Mouse (Mus musculus): ENCODE data around the gene Agbl1. TPM values are rescaled to one million over a fixed set of nuclear protein-coding genes. Genes with fewer than 3 reads are reported as not detected.

Agbl1 gene
- polyA plus RNA-seq, 1 experiment: not detected

- no peak overlapping the region for H3K27ac ChIP-seq (ENCODE audit: insufficient read depth, low read depth, low read length)
Measured at GRCm38 (mm10) chr7:76788561-76789306, 559.0 kb downstream of the Agbl1 start.

GRCm38 (mm10) chr7:76790041-76790440 lies 560.4 kb downstream of the Agbl1 start:
- Histone ChIP-seq H3K27ac (ENCODE audit: insufficient read depth, low read depth, low read length) (no peak overlapping the region), H3K4me1 (ENCODE audit: control insufficient read depth, insufficient read depth, low read length) (no peaks in the 10 kb centered on the region), H3K4me3 (ENCODE audit: insufficient read depth, low read depth, low read length) (no peak overlapping the region)
- 82% methylated on average over 2 of the region's 2 CpGs for WGBS
- no peak for TF ChIP-seq POLR2A (IDR thresholded peaks at IDR 0.05; ENCODE audit: insufficient read depth, low read depth, low read length)
- no peak for TF ChIP-seq CTCF (IDR thresholded peaks at IDR 0.05; ENCODE audit: insufficient read depth, low read depth, low read length)

More at GRCm38 (mm10) chr7:76788561-76789306, 559.0 kb downstream of the Agbl1 start:
- TF ChIP-seq CTCF (IDR thresholded peaks at IDR 0.05; ENCODE audit: insufficient read depth, low read depth, low read length) (no peak), POLR2A (IDR thresholded peaks at IDR 0.05; ENCODE audit: insufficient read depth, low read depth, low read length) (no peak)
- no peak overlapping the region for H3K4me3 ChIP-seq (ENCODE audit: insufficient read depth, low read depth, low read length)
- 38% methylated on average over 1 of the region's 1 CpGs for WGBS
- no peaks in the 10 kb centered on the region for H3K4me1 ChIP-seq (ENCODE audit: control insufficient read depth, insufficient read depth, low read length)

- H3K4me3 ChIP-seq (ENCODE audit: insufficient read depth, low read depth, low read length): no peak overlapping the region
- TF ChIP-seq POLR2A (IDR thresholded peaks at IDR 0.05; ENCODE audit: insufficient read depth, low read depth, low read length) (no peak), CTCF (IDR thresholded peaks at IDR 0.05; ENCODE audit: insufficient read depth, low read depth, low read length) (no peak)
- 71% methylated on average over 4 of the region's 4 CpGs for WGBS
Measured at GRCm38 (mm10) chr7:76791247-76791646, 561.6 kb downstream of the Agbl1 start.

GRCm38 (mm10) chr7:76810003-76810402 lies 580.3 kb downstream of the Agbl1 start:
- Histone ChIP-seq H3K4me1 (ENCODE audit: control insufficient read depth, insufficient read depth, low read length) (no peaks in the 10 kb centered on the region), H3K27ac (ENCODE audit: insufficient read depth, low read depth, low read length) (no peak overlapping the region), H3K4me3 (ENCODE audit: insufficient read depth, low read depth, low read length) (no peak overlapping the region)
- TF ChIP-seq CTCF (IDR thresholded peaks at IDR 0.05; ENCODE audit: insufficient read depth, low read depth, low read length) (no peak), POLR2A (IDR thresholded peaks at IDR 0.05; ENCODE audit: insufficient read depth, low read depth, low read length) (no peak)
- WGBS: 82% methylated on average over 3 of the region's 3 CpGs

More at GRCm38 (mm10) chr7:76791247-76791646, 561.6 kb downstream of the Agbl1 start:
- Histone ChIP-seq H3K4me1 (ENCODE audit: control insufficient read depth, insufficient read depth, low read length) (no peaks in the 10 kb centered on the region), H3K27ac (ENCODE audit: insufficient read depth, low read depth, low read length) (no peak overlapping the region)

- TF ChIP-seq CTCF (IDR thresholded peaks at IDR 0.05; ENCODE audit: insufficient read depth, low read depth, low read length) (no peak), POLR2A (IDR thresholded peaks at IDR 0.05; ENCODE audit: insufficient read depth, low read depth, low read length) (no peak)
- H3K4me1 ChIP-seq (ENCODE audit: control insufficient read depth, insufficient read depth, low read length): no peaks in the 10 kb centered on the region
- no peak overlapping the region for H3K4me3 ChIP-seq (ENCODE audit: insufficient read depth, low read depth, low read length)
- H3K27ac ChIP-seq (ENCODE audit: insufficient read depth, low read depth, low read length): no peak overlapping the region
- WGBS: 84% methylated on average over 2 of the region's 2 CpGs
Measured at GRCm38 (mm10) chr7:76820571-76820970, 590.9 kb downstream of the Agbl1 start.

- 67% methylated on average over 3 of the region's 3 CpGs for WGBS
- Histone ChIP-seq H3K4me3 (ENCODE audit: insufficient read depth, low read depth, low read length) (no peak overlapping the region), H3K4me1 (ENCODE audit: control insufficient read depth, insufficient read depth, low read length) (no peaks in the 10 kb centered on the region), H3K27ac (ENCODE audit: insufficient read depth, low read depth, low read length) (no peak overlapping the region)
- no peak for TF ChIP-seq CTCF (IDR thresholded peaks at IDR 0.05; ENCODE audit: insufficient read depth, low read depth, low read length)
- no peak for TF ChIP-seq POLR2A (IDR thresholded peaks at IDR 0.05; ENCODE audit: insufficient read depth, low read depth, low read length)
Measured at GRCm38 (mm10) chr7:76842146-76842545, 612.5 kb downstream of the Agbl1 start.

- 24% methylated on average over 22 of the region's 22 CpGs for WGBS
- peak overlapping the region; percentile 10; the same call in 1 of the 2 replicates for H3K4me3 ChIP-seq (ENCODE audit: insufficient read depth, low read depth, low read length)
- H3K27ac ChIP-seq (ENCODE audit: insufficient read depth, low read depth, low read length): no peak overlapping the region
- H3K4me1 ChIP-seq (ENCODE audit: control insufficient read depth, insufficient read depth, low read length): peaks cover 3% of the 10 kb centered on the region; the same call in 1 of the 2 replicates
- TF ChIP-seq CTCF (IDR thresholded peaks at IDR 0.05; ENCODE audit: insufficient read depth, low read depth, low read length) (no peak), POLR2A (IDR thresholded peaks at IDR 0.05; ENCODE audit: insufficient read depth, low read depth, low read length) (no peak)
Measured at GRCm38 (mm10) chr7:76889416-76890209, 659.9 kb downstream of the Agbl1 start.

- 87% methylated on average over 1 of the region's 1 CpGs for WGBS
- Histone ChIP-seq H3K4me3 (ENCODE audit: insufficient read depth, low read depth, low read length) (no peak overlapping the region), H3K27ac (ENCODE audit: insufficient read depth, low read depth, low read length) (no peak overlapping the region), H3K4me1 (ENCODE audit: control insufficient read depth, insufficient read depth, low read length) (no peaks in the 10 kb centered on the region)
- TF ChIP-seq CTCF (IDR thresholded peaks at IDR 0.05; ENCODE audit: insufficient read depth, low read depth, low read length) (no peak), POLR2A (IDR thresholded peaks at IDR 0.05; ENCODE audit: insufficient read depth, low read depth, low read length) (no peak)
Measured at GRCm38 (mm10) chr7:76904096-76904495, 674.4 kb downstream of the Agbl1 start.

- 89% methylated on average over 5 of the region's 5 CpGs for WGBS
Measured at GRCm38 (mm10) chr7:76911672-76912071, 682.0 kb downstream of the Agbl1 start.

More at GRCm38 (mm10) chr7:76911672-76912071, 682.0 kb downstream of the Agbl1 start:
- Histone ChIP-seq H3K27ac (ENCODE audit: insufficient read depth, low read depth, low read length) (no peak overlapping the region), H3K4me3 (ENCODE audit: insufficient read depth, low read depth, low read length) (no peak overlapping the region), H3K4me1 (ENCODE audit: control insufficient read depth, insufficient read depth, low read length) (no peaks in the 10 kb centered on the region)
- TF ChIP-seq CTCF (IDR thresholded peaks at IDR 0.05; ENCODE audit: insufficient read depth, low read depth, low read length): no peak
- TF ChIP-seq POLR2A (IDR thresholded peaks at IDR 0.05; ENCODE audit: insufficient read depth, low read depth, low read length): no peak

Data from olfactory bulb, adult 2 months (tissue).